Mouse (Mus musculus) brain, embryonic 14.5 days (tissue): Measurements from ENCODE around the gene Gm10719.
"Not testable (repeated sequence)": the region's sequence is repeated elsewhere in the genome, so short reads cannot be mapped to it uniquely, and the experiment has no call there.

Experiments used
- CTCF ChIP-seq: fragments of 200-500 bp; IDR thresholded peaks from 2 replicates; pipeline ENCODE4 v1.5.1; 2012; ENCODE audit warnings: inconsistent platforms, mild to moderate bottlenecking, moderate library complexity, borderline replicate concordance; ENCODE audit not compliant: insufficient read depth, insufficient read length; ENCODE audit errors: extremely low read depth
- POLR2A ChIP-seq: fragments of 200-500 bp; IDR thresholded peaks from 2 replicates; pipeline ENCODE4 v1.6.1; 2012; ENCODE audit warnings: mild to moderate bottlenecking, inconsistent platforms, borderline replicate concordance; ENCODE audit not compliant: poor library complexity, insufficient read depth, insufficient read length, severe bottlenecking; ENCODE audit errors: extremely low read depth

- TF ChIP-seq CTCF, POLR2A: not testable (repeated sequence)
Observed at GRCm38 (mm10) chr9:3009331-3009730, 7.9 kb upstream of the Gm10719 start.
